Mouse (Mus musculus) liver, adult 2 months (tissue): ENCODE data around the gene Mospd3.

Source experiments
- CTCF ChIP-seq: fragments of 200-500 bp; IDR thresholded peaks from 2 replicates; pipeline ENCODE4 v1.5.1; 2011; ENCODE audit warnings: low read depth, low read length, control low read depth
- POLR2A ChIP-seq: fragments of 200-500 bp; IDR thresholded peaks from 2 replicates; pipeline ENCODE4 v1.6.1; 2011; ENCODE audit warnings: low read length, control low read depth; ENCODE audit not compliant: insufficient read depth; ENCODE audit errors: extremely low read depth

- TF ChIP-seq CTCF (peak; percentile 40), POLR2A (no peak)
Measured at GRCm38 (mm10) chr5:137570691-137571586, 29.9 kb downstream of the Mospd3 start.
